Mouse (Mus musculus): ENCODE data around the gene Tspan18. TPM values are rescaled to one million over a fixed set of nuclear protein-coding genes. Genes with fewer than 3 reads are reported as not detected.
A peak's percentile ranks its signal among the peaks of the same experiment; 100 is the strongest.

Tspan18 gene
- polyA plus RNA-seq, 1 experiment from 2014 or later, result 31.2 TPM

GRCm38 (mm10) chr2:93360310-93360709 is 26.0 kb upstream of the Tspan18 start:
- peaks cover 3% of the 10 kb centered on the region for H3K4me1 ChIP-seq (replicated peaks)
- no peak overlapping the region for H3K4me3 ChIP-seq (replicated peaks)
- 85% methylated on average over 6 of the region's 6 CpGs for WGBS
- H3K36me3 ChIP-seq, result no peaks in the 10 kb centered on the region
- ATAC-seq, result no peak
- H3K9me3 ChIP-seq, result no peaks in the 10 kb centered on the region
- H3K27ac ChIP-seq, result no peak overlapping the region
- no peaks in the 10 kb centered on the region for H3K27me3 ChIP-seq
- no peak overlapping the region for H3K4me2 ChIP-seq (replicated peaks)
- H3K9ac ChIP-seq (replicated peaks), result no peak overlapping the region

GRCm38 (mm10) chr2:93357391-93357790 is 23.1 kb upstream of the Tspan18 start:
- H3K27me3 ChIP-seq, result no peaks in the 10 kb centered on the region
- H3K9ac ChIP-seq (replicated peaks), result no peak overlapping the region
- no peak overlapping the region for H3K4me3 ChIP-seq (replicated peaks)
- H3K4me1 ChIP-seq (replicated peaks), result peaks cover 6% of the 10 kb centered on the region
- no peak overlapping the region for H3K4me2 ChIP-seq (replicated peaks)
- H3K9me3 ChIP-seq, result no peaks in the 10 kb centered on the region
- WGBS, result 54% methylated on average over 2 of the region's 2 CpGs
- H3K36me3 ChIP-seq, result no peaks in the 10 kb centered on the region
- no peak for ATAC-seq
- H3K27ac ChIP-seq, result no peak overlapping the region

- Histone ChIP-seq H3K4me3 (replicated peaks) (no peak overlapping the region), H3K36me3 (no peaks in the 10 kb centered on the region), H3K27ac (no peak overlapping the region), H3K4me2 (replicated peaks) (no peak overlapping the region), H3K4me1 (replicated peaks) (peaks cover 6% of the 10 kb centered on the region), H3K27me3 (no peaks in the 10 kb centered on the region), H3K9ac (replicated peaks) (no peak overlapping the region), H3K9me3 (no peaks in the 10 kb centered on the region)
- ATAC-seq, result no peak
- 48% methylated on average over 7 of the region's 7 CpGs for WGBS
Observed at GRCm38 (mm10) chr2:93355845-93356244, 21.5 kb upstream of the Tspan18 start.

GRCm38 (mm10) chr2:93354621-93355020 is 20.3 kb upstream of the Tspan18 start:
- Histone ChIP-seq H3K27me3 (no peaks in the 10 kb centered on the region), H3K4me3 (replicated peaks) (no peak overlapping the region), H3K4me2 (replicated peaks) (no peak overlapping the region), H3K9ac (replicated peaks) (no peak overlapping the region), H3K9me3 (no peaks in the 10 kb centered on the region), H3K27ac (no peak overlapping the region), H3K36me3 (no peaks in the 10 kb centered on the region), H3K4me1 (replicated peaks) (peaks cover 6% of the 10 kb centered on the region)
- WGBS, result 84% methylated on average over 1 of the region's 1 CpGs
- no peak for ATAC-seq

- Histone ChIP-seq H3K36me3 (no peaks in the 10 kb centered on the region), H3K4me1 (replicated peaks) (peaks cover 6% of the 10 kb centered on the region), H3K4me2 (replicated peaks) (no peak overlapping the region), H3K27me3 (no peaks in the 10 kb centered on the region), H3K27ac (0 out of 2 replicates have a peak overlapping the region, but pooled peaks have one; percentile 9), H3K9ac (replicated peaks) (no peak overlapping the region), H3K4me3 (replicated peaks) (no peak overlapping the region), H3K9me3 (no peaks in the 10 kb centered on the region)
- 87% methylated on average over 4 of the region's 4 CpGs for WGBS
- ATAC-seq, result no peak
Observed at GRCm38 (mm10) chr2:93353725-93354124, 19.4 kb upstream of the Tspan18 start.

GRCm38 (mm10) chr2:93352915-93353685 is 18.8 kb upstream of the Tspan18 start:
- H3K9ac ChIP-seq (replicated peaks), result no peak overlapping the region
- H3K27ac ChIP-seq, result 0 out of 2 replicates have a peak overlapping the region, but pooled peaks have one; percentile 9
- no peak for ATAC-seq
- H3K9me3 ChIP-seq, result no peaks in the 10 kb centered on the region
- H3K36me3 ChIP-seq, result no peaks in the 10 kb centered on the region
- no peak overlapping the region for H3K4me2 ChIP-seq (replicated peaks)
- H3K27me3 ChIP-seq, result no peaks in the 10 kb centered on the region
- peaks cover 6% of the 10 kb centered on the region for H3K4me1 ChIP-seq (replicated peaks)
- no peak overlapping the region for H3K4me3 ChIP-seq (replicated peaks)
- 86% methylated on average over 8 of the region's 8 CpGs for WGBS

- Histone ChIP-seq H3K36me3 (no peaks in the 10 kb centered on the region), H3K4me3 (replicated peaks) (no peak overlapping the region), H3K4me1 (replicated peaks) (peaks cover 6% of the 10 kb centered on the region), H3K4me2 (replicated peaks) (no peak overlapping the region), H3K9me3 (no peaks in the 10 kb centered on the region), H3K27me3 (no peaks in the 10 kb centered on the region), H3K27ac (no peak overlapping the region), H3K9ac (replicated peaks) (no peak overlapping the region)
- WGBS, result 67% methylated on average over 7 of the region's 7 CpGs
- no peak for ATAC-seq
Observed at GRCm38 (mm10) chr2:93351352-93351751, 17.0 kb upstream of the Tspan18 start.

GRCm38 (mm10) chr2:93347018-93347417 is 12.7 kb upstream of the Tspan18 start:
- Histone ChIP-seq H3K4me3 (replicated peaks) (no peak overlapping the region), H3K4me2 (replicated peaks) (no peak overlapping the region), H3K27ac (no peak overlapping the region), H3K27me3 (no peaks in the 10 kb centered on the region), H3K9me3 (no peaks in the 10 kb centered on the region), H3K4me1 (replicated peaks) (no peaks in the 10 kb centered on the region), H3K9ac (replicated peaks) (no peak overlapping the region), H3K36me3 (no peaks in the 10 kb centered on the region)
- no peak for ATAC-seq
- WGBS, result 88% methylated on average over 5 of the region's 5 CpGs

- Histone ChIP-seq H3K27me3 (no peaks in the 10 kb centered on the region), H3K9ac (replicated peaks) (no peak overlapping the region), H3K36me3 (no peaks in the 10 kb centered on the region), H3K4me1 (replicated peaks) (no peaks in the 10 kb centered on the region), H3K9me3 (no peaks in the 10 kb centered on the region), H3K4me2 (replicated peaks) (no peak overlapping the region), H3K4me3 (replicated peaks) (no peak overlapping the region), H3K27ac (no peak overlapping the region)
- no peak for ATAC-seq
- WGBS, result 27% methylated on average over 6 of the region's 6 CpGs
Observed at GRCm38 (mm10) chr2:93346609-93347008, 12.3 kb upstream of the Tspan18 start.

- Histone ChIP-seq H3K4me1 (replicated peaks) (no peaks in the 10 kb centered on the region), H3K4me3 (replicated peaks) (no peak overlapping the region), H3K9ac (replicated peaks) (no peak overlapping the region), H3K9me3 (no peaks in the 10 kb centered on the region), H3K4me2 (replicated peaks) (no peak overlapping the region), H3K36me3 (no peaks in the 10 kb centered on the region), H3K27me3 (no peaks in the 10 kb centered on the region), H3K27ac (no peak overlapping the region)
- no peak for ATAC-seq
- WGBS, result 83% methylated on average over 5 of the region's 5 CpGs
Observed at GRCm38 (mm10) chr2:93345663-93346268, 11.5 kb upstream of the Tspan18 start.

- Histone ChIP-seq H3K9ac (replicated peaks) (no peak overlapping the region), H3K4me3 (replicated peaks) (no peak overlapping the region), H3K4me2 (replicated peaks) (no peak overlapping the region), H3K27ac (0 out of 2 replicates have a peak overlapping the region, but pooled peaks have one; percentile 21), H3K27me3 (peaks cover 8% of the 10 kb centered on the region), H3K4me1 (replicated peaks) (peaks cover 23% of the 10 kb centered on the region), H3K36me3 (no peaks in the 10 kb centered on the region), H3K9me3 (no peaks in the 10 kb centered on the region)
- WGBS, result 47% methylated on average over 9 of the region's 9 CpGs
- peak; percentile 48 for ATAC-seq
Observed at GRCm38 (mm10) chr2:93339373-93340106, 5.2 kb upstream of the Tspan18 start.

- no peak overlapping the region for H3K27ac ChIP-seq
- H3K27me3 ChIP-seq, result peaks cover 8% of the 10 kb centered on the region
- 86% methylated on average over 11 of the region's 11 CpGs for WGBS
- no peak for ATAC-seq
- H3K36me3 ChIP-seq, result no peaks in the 10 kb centered on the region
- no peak overlapping the region for H3K9ac ChIP-seq (replicated peaks)
- H3K4me2 ChIP-seq (replicated peaks), result no peak overlapping the region
- peaks cover 48% of the 10 kb centered on the region for H3K4me1 ChIP-seq (replicated peaks)
- no peaks in the 10 kb centered on the region for H3K9me3 ChIP-seq
- no peak overlapping the region for H3K4me3 ChIP-seq (replicated peaks)
Observed at GRCm38 (mm10) chr2:93335996-93336395, 1.7 kb upstream of the Tspan18 start.

Data from midbrain, embryonic 13.5 days (tissue).